Mouse (Mus musculus) forebrain, embryonic 15.5 days (tissue): ENCODE results near the gene Qtrt2. TPM values are rescaled to one million over a fixed set of nuclear protein-coding genes. Genes with fewer than 3 reads are reported as not detected.
A peak's percentile ranks its signal among the peaks of the same experiment; 100 is the strongest.

ENCODE experiments used
- ATAC-seq: fragments of 200-750 bp; cut with Nextera tagmentation; replicated peaks from 2 replicates; pipeline ENCODE4 v1.8.0; 2017; ENCODE audit warnings: mild to moderate bottlenecking, moderate TSS enrichment, moderate library complexity
- H3K27ac ChIP-seq: fragments of 300-500 bp; sonication (generic); replicated peaks from 2 replicates; pipeline ENCODE4 v1.5.1; 2015; ENCODE audit warnings: mild to moderate bottlenecking, inconsistent platforms
- H3K27me3 ChIP-seq: fragments of 300-500 bp; sonication (generic); 2 replicates; pipeline ENCODE4 v1.6.1; 2015; ENCODE audit warnings: inconsistent platforms
- H3K36me3 ChIP-seq: fragments of 300-500 bp; sonication (generic); 2 replicates; pipeline ENCODE4 v1.6.1; 2015; ENCODE audit warnings: mild to moderate bottlenecking, inconsistent platforms
- H3K4me1 ChIP-seq: fragments of 300-500 bp; sonication (generic); 2 replicates; pipeline ENCODE4 v1.6.1; 2015; ENCODE audit warnings: inconsistent platforms
- H3K4me2 ChIP-seq: fragments of 300-500 bp; sonication (generic); replicated peaks from 2 replicates; pipeline ENCODE4 v1.6.1; 2015; ENCODE audit warnings: mild to moderate bottlenecking, inconsistent platforms
- H3K4me3 ChIP-seq: fragments of 300-500 bp; sonication (generic); 2 replicates; pipeline ENCODE4 v1.5.1; 2015; ENCODE audit warnings: mild to moderate bottlenecking, inconsistent platforms
- H3K9ac ChIP-seq: fragments of 300-500 bp; sonication (generic); replicated peaks from 2 replicates; pipeline ENCODE4 v1.6.1; 2015; ENCODE audit warnings: mild to moderate bottlenecking, inconsistent platforms
- H3K9me3 ChIP-seq: fragments of 300-500 bp; sonication (generic); 2 replicates; pipeline ENCODE4 v1.6.1; 2016; ENCODE audit warnings: inconsistent platforms
- WGBS: fragments of 180-500 bp; shearing (Covaris S2); methylation state at CpG from one replicate; pipeline ENCODE4 v1.1.7; 2015; ENCODE audit warnings: mixed read lengths; 5-methylcytosine and 5-hydroxymethylcytosine counted together
- polyA plus RNA-seq: library from polyadenylated mRNA; unstranded; fragments of >200 nt; fragmentation: Nextera tagmentation; extraction: Ambion mirVana; gene quantifications from 2 replicates; pipeline ENCODE4 v1.2.1, GENCODE M21; 2015

The Qtrt2 gene
- polyA plus RNA-seq, 1 experiment from 2014 or later = 25.1 TPM

DNA sequence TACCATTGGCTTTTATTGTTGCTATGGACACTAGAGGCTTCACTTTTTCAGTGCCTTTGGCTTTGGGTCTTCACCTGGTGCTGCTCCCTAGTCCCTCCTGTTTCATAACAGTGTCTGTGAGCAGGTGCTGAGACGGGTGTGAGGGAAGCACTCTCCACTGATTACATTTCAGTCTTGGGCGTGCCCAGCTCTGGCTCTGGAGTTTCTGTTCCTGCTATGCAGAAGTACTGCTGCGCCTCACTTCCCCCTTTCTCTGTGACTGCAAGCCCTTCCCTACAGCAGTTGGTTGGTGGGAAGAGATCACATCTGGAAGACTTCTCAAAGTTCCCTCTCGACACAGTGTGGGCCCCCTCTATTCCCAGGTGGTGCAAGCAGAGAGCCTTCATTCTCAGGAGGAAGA lies 25.0 kb upstream of the Qtrt2 start:
- WGBS = 81% methylated on average over 4 of the region's 4 CpGs

GRCm38 (mm10) chr16:43945869-43946268 lies 19.3 kb upstream of the Qtrt2 start:
- peak overlapping the region; percentile 65 for H3K27ac ChIP-seq
- no peak for ATAC-seq
- H3K9ac ChIP-seq = no peak overlapping the region
- no peak overlapping the region for H3K4me2 ChIP-seq
- no peaks in the 10 kb centered on the region for H3K4me1 ChIP-seq
- no peaks in the 10 kb centered on the region for H3K9me3 ChIP-seq
- WGBS = 79% methylated on average over 3 of the region's 3 CpGs
- H3K27me3 ChIP-seq = no peaks in the 10 kb centered on the region
- H3K4me3 ChIP-seq = no peak overlapping the region
- no peaks in the 10 kb centered on the region for H3K36me3 ChIP-seq

More for the DNA sequence above, 25.0 kb upstream of the Qtrt2 start:
- H3K36me3 ChIP-seq = no peaks in the 10 kb centered on the region
- no peak overlapping the region for H3K9ac ChIP-seq
- H3K4me2 ChIP-seq = no peak overlapping the region
- H3K9me3 ChIP-seq = no peaks in the 10 kb centered on the region
- H3K4me1 ChIP-seq = no peaks in the 10 kb centered on the region
- no peak overlapping the region for H3K27ac ChIP-seq
- ATAC-seq = no peak
- no peaks in the 10 kb centered on the region for H3K27me3 ChIP-seq
- no peak overlapping the region for H3K4me3 ChIP-seq

DNA sequence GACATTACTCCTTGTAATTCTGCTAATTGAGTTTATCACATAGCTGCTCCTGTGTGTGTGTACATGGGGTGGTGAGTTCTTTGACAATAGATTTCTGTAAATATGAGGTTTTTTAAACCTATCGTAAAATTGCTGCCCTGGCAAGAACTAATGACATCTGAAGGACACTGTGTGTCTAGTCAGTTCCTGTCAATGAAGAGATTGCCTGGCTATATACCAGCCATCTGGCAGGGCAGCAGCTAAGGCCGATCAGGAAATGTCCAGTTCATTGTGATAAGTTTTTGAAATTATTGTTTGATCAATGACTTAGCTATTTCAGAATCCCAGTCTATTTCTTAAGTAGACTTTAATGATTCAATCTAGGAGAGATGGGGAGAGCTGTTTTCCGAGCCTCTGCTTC lies 18.7 kb upstream of the Qtrt2 start:
- no peaks in the 10 kb centered on the region for H3K27me3 ChIP-seq
- H3K9me3 ChIP-seq = no peaks in the 10 kb centered on the region
- no peak overlapping the region for H3K9ac ChIP-seq
- peak overlapping the region; percentile 65 for H3K27ac ChIP-seq
- no peaks in the 10 kb centered on the region for H3K4me1 ChIP-seq
- ATAC-seq = no peak
- H3K36me3 ChIP-seq = no peaks in the 10 kb centered on the region
- 85% methylated on average over 3 of the region's 3 CpGs for WGBS
- H3K4me2 ChIP-seq = no peak overlapping the region
- H3K4me3 ChIP-seq = no peak overlapping the region

DNA sequence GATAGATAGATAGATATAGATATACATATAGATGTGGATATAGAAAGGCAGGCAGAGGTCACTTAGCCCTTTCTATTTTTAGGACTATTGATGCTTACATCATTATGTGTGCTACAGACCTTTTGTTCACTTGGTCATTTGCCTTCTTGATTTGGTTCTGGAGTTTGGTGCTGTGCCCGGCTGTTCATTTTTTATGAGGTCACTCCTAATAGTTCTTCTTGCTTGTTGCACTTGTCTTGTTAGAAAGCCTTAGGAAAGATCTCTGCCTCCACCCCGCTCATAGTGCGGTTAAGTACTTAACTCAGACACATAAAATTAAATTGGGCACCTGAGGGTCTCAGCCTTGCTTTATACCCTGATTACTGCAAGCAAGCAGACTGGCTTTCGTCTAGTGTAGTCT lies 14.2 kb upstream of the Qtrt2 start:
- Histone ChIP-seq H3K27ac (no peak overlapping the region), H3K4me3 (no peak overlapping the region), H3K4me1 (no peaks in the 10 kb centered on the region), H3K36me3 (no peaks in the 10 kb centered on the region), H3K9me3 (no peaks in the 10 kb centered on the region), H3K27me3 (no peaks in the 10 kb centered on the region), H3K4me2 (no peak overlapping the region), H3K9ac (no peak overlapping the region)
- 89% methylated on average over 4 of the region's 4 CpGs for WGBS
- no peak for ATAC-seq

DNA sequence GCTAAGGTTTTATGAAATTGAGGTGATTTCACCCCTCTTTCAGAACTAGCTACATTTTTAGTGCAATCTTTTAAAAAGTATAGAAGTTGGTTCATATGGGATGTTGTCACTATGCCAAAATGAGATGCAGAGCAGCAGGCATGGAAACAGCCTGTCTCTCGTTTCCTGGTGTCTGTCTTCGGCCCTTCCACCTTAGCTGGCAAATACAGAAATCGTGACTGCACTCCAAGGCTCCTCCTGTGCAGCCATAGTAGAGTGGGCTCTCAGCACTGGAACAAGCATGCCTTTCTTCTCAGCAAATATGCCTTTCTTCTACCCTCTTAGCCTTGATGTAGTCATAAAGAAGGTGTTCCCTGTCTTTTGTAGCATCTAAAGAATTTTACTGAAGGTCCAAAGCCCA lies 9.3 kb upstream of the Qtrt2 start:
- no peaks in the 10 kb centered on the region for H3K36me3 ChIP-seq
- no peak for ATAC-seq
- WGBS = 53% methylated on average over 3 of the region's 3 CpGs
- no peak overlapping the region for H3K4me3 ChIP-seq
- H3K27me3 ChIP-seq = no peaks in the 10 kb centered on the region
- H3K4me2 ChIP-seq = no peak overlapping the region
- H3K27ac ChIP-seq = no peak overlapping the region
- H3K9ac ChIP-seq = no peak overlapping the region
- peaks cover 4% of the 10 kb centered on the region; the same call in 1 of the 2 replicates for H3K4me1 ChIP-seq
- no peaks in the 10 kb centered on the region for H3K9me3 ChIP-seq

DNA sequence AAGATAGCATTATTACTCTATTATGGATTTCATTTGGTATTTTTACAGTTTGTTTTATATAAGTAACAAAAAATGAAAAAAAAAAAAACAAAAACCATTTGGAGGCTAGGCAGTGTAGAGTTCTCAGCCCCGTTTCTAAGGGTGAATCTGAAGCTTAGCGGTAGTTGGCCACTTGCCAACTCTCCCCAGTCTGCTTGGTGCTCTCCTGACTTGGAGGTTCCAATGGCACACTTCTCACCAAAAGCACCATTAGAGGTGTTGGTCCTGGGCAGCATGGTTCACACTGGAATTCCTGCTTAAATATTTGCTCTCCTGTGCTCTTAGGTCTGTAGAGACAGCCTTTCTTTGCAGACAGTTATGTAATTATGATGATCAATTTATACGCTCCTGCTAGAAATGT lies 8.8 kb upstream of the Qtrt2 start:
- H3K27ac ChIP-seq = no peak overlapping the region
- no peaks in the 10 kb centered on the region for H3K9me3 ChIP-seq
- no peaks in the 10 kb centered on the region for H3K27me3 ChIP-seq
- peaks cover 4% of the 10 kb centered on the region; the same call in 1 of the 2 replicates for H3K4me1 ChIP-seq
- no peak overlapping the region for H3K4me3 ChIP-seq
- no peaks in the 10 kb centered on the region for H3K36me3 ChIP-seq
- 56% methylated on average over 3 of the region's 3 CpGs for WGBS
- no peak for ATAC-seq
- no peak overlapping the region for H3K9ac ChIP-seq
- no peak overlapping the region for H3K4me2 ChIP-seq

DNA sequence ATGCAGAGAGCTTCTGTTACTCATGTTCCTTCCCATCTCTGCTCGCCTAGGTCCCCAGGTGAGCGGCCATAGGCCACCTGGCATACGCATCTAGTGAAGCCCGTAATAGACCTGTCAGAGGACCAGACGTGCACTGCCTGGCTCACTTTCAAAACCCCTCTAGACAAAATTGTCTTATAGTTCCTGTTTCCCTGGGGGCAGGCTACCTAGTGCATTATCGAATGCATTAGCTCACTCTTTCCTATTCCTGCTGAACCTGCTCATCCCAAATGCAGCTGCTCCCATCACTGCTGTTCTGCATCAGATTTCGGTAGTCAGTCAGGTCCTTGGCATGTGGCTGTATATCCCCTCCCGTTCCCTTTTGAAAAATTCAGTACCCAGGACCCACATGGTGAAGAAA lies 8.2 kb upstream of the Qtrt2 start:
- WGBS = 89% methylated on average over 8 of the region's 8 CpGs
- H3K4me1 ChIP-seq = peaks cover 4% of the 10 kb centered on the region; the same call in 1 of the 2 replicates
- H3K4me2 ChIP-seq = no peak overlapping the region
- no peaks in the 10 kb centered on the region for H3K9me3 ChIP-seq
- no peak overlapping the region for H3K4me3 ChIP-seq
- 0 out of 2 replicates have a peak overlapping the region, but pooled peaks have one; percentile 31 for H3K27ac ChIP-seq
- no peaks in the 10 kb centered on the region for H3K27me3 ChIP-seq
- no peaks in the 10 kb centered on the region for H3K36me3 ChIP-seq
- ATAC-seq = no peak
- H3K9ac ChIP-seq = no peak overlapping the region

DNA sequence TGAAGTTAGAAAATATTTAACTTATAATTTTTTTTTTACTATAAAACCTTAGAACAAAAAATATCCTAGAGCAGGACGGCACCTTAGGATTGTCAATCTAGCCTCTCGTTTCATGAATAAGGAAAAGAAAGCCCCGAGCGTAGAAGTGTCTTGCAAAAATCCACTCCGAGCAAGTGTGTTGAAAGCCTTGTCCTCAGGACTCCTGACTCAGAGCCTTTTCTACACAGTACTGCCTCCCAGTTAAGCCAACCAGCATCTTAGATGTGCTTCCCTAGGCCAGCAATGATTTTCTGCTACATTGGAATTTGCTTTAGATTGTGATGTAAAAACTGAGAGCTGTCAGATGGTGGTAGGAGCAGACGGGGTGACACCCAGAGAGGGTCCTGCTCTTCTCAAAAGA lies 6.4 kb upstream of the Qtrt2 start:
- no peak for ATAC-seq
- WGBS = 89% methylated on average over 6 of the region's 6 CpGs
- H3K4me3 ChIP-seq = no peak overlapping the region
- no peak overlapping the region for H3K27ac ChIP-seq
- H3K4me1 ChIP-seq = peaks cover 4% of the 10 kb centered on the region; the same call in 1 of the 2 replicates
- H3K36me3 ChIP-seq = no peaks in the 10 kb centered on the region
- H3K9ac ChIP-seq = no peak overlapping the region
- no peaks in the 10 kb centered on the region for H3K27me3 ChIP-seq
- no peak overlapping the region for H3K4me2 ChIP-seq
- H3K9me3 ChIP-seq = no peaks in the 10 kb centered on the region

- no peak for ATAC-seq
- no peak overlapping the region for H3K4me3 ChIP-seq
- H3K27ac ChIP-seq = no peak overlapping the region
- no peaks in the 10 kb centered on the region for H3K9me3 ChIP-seq
- H3K36me3 ChIP-seq = no peaks in the 10 kb centered on the region
- no peaks in the 10 kb centered on the region for H3K27me3 ChIP-seq
- 79% methylated on average over 7 of the region's 7 CpGs for WGBS
- peaks cover 4% of the 10 kb centered on the region; the same call in 1 of the 2 replicates for H3K4me1 ChIP-seq
- no peak overlapping the region for H3K4me2 ChIP-seq
- no peak overlapping the region for H3K9ac ChIP-seq
These were observed 5.7 kb upstream of the Qtrt2 start for GRCm38 (mm10) chr16:43932319-43932718.

GRCm38 (mm10) chr16:43931502-43931901 lies 4.9 kb upstream of the Qtrt2 start:
- ATAC-seq = no peak
- no peak overlapping the region for H3K4me2 ChIP-seq
- H3K27ac ChIP-seq = no peak overlapping the region
- no peaks in the 10 kb centered on the region for H3K36me3 ChIP-seq
- H3K9me3 ChIP-seq = no peaks in the 10 kb centered on the region
- WGBS = 50% methylated on average over 3 of the region's 3 CpGs
- no peak overlapping the region for H3K9ac ChIP-seq
- H3K4me3 ChIP-seq = no peak overlapping the region
- H3K4me1 ChIP-seq = peaks cover 4% of the 10 kb centered on the region; the same call in 1 of the 2 replicates
- H3K27me3 ChIP-seq = no peaks in the 10 kb centered on the region

- Histone ChIP-seq H3K4me3 (no peak overlapping the region), H3K9ac (no peak overlapping the region), H3K4me2 (no peak overlapping the region), H3K4me1 (peaks cover 3% of the 10 kb centered on the region; the same call in 1 of the 2 replicates), H3K9me3 (no peaks in the 10 kb centered on the region), H3K27me3 (no peaks in the 10 kb centered on the region), H3K36me3 (no peaks in the 10 kb centered on the region), H3K27ac (no peak overlapping the region)
- no peak for ATAC-seq
These were observed 4.0 kb upstream of the Qtrt2 start for GRCm38 (mm10) chr16:43930577-43930976.

DNA sequence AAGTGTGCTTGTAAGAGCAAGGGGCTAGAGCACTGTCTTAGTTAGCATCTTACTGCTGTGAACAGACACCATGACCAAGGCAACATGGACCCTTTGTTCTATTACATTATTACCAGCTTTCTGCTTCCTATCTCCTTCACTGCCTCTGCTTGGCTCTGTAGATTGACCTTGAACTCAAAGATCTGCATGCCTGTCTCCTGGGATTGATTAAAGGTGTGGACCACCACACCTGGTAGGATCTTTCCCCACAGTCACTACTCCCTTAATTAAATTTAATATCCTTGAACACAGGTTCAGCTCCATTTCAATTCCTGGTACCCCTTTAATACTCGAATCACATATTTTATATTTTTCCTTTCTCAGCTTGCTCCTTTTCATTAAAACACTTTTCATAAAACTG lies 763 bp downstream of the Qtrt2 start:
- Histone ChIP-seq H3K27ac (0 out of 2 replicates have a peak overlapping the region, but pooled peaks have one; percentile 46), H3K9ac (no peak overlapping the region), H3K4me3 (no peak overlapping the region), H3K4me1 (peaks cover 3% of the 10 kb centered on the region; the same call in 1 of the 2 replicates), H3K9me3 (no peaks in the 10 kb centered on the region), H3K4me2 (no peak overlapping the region), H3K36me3 (no peaks in the 10 kb centered on the region), H3K27me3 (no peaks in the 10 kb centered on the region)
- WGBS = 86% methylated on average over 1 of the region's 1 CpGs
- no peak for ATAC-seq

DNA sequence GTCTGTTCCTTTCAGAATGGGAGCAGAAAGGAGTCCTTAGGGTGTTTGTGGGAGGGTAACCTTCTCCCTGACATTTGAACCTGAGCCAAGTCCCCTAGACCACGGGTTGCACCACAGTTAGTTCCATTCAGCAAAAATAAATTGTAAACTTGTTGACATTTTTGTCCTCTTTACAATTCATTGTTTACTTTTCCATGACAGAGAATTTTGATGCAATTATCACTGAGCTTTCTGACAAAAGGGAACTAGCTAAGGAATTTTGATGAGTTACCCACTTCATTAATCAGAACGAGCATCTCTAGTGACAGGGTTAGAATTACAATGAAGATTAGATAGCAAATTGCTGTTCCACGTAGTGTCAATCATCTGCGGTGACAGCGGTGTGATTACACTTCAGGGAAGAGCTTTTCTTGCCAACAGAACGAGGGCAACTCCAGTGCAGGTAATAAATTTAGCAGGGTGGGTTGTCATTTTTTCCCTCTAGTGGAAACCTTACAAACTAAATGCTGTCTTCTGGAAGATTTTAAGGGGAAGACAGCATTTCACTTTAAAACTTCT lies 1.5 kb downstream of the Qtrt2 start:
- H3K9ac ChIP-seq = no peak overlapping the region
- no peaks in the 10 kb centered on the region for H3K27me3 ChIP-seq
- ATAC-seq = peak; percentile 68; the same call in 1 of the 2 replicates
- H3K27ac ChIP-seq = peak overlapping the region; percentile 9; the same call in 1 of the 2 replicates
- H3K36me3 ChIP-seq = no peaks in the 10 kb centered on the region
- 47% methylated on average over 6 of the region's 6 CpGs for WGBS
- H3K9me3 ChIP-seq = no peaks in the 10 kb centered on the region
- H3K4me1 ChIP-seq = peaks cover 3% of the 10 kb centered on the region; the same call in 1 of the 2 replicates
- no peak overlapping the region for H3K4me2 ChIP-seq
- no peak overlapping the region for H3K4me3 ChIP-seq
